Mouse (Mus musculus): ENCODE results near the gene Tbx15.

DNA sequence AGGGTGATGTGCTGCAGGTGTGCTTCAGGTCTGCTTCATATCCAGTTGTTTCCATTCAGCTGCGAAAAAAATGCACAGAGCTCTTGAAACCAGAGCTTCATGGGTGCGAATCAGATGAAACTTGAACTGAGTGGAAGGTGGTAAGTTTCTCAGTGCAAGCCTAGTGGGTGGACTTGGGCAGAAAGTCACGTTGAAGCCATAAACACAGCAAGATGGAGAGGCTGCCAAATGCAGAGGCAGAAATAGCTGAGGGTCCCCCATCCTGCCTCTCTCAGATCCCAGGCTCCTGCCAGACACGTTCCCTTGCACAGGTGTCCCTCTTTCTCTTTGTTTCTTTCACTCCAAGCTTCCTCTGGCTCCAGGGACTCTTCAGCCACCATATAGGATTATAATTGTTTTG lies 41.3 kb downstream of the Tbx15 start:
- no peak for TF ChIP-seq CTCF (IDR thresholded peaks at IDR 0.05; ENCODE audit: low read depth)
- no peak for TF ChIP-seq EP300 (IDR thresholded peaks at IDR 0.05; ENCODE audit: low read depth)
